Mouse (Mus musculus) lung, postnatal 0 days (tissue): ENCODE data around the gene Scml4. TPM values are rescaled to one million over a fixed set of nuclear protein-coding genes. Genes with fewer than 3 reads are reported as not detected.

Experiments
- ATAC-seq: fragments of 200-750 bp; cut with Nextera tagmentation; 2 replicates; pipeline ENCODE4 v1.8.0; 2017; ENCODE audit warnings: moderate library complexity
- DNase-seq: peaks from one replicate; pipeline ENCODE4 v3.0.0-alpha.2; 2016; ENCODE audit warnings: low spot score
- H3K27ac ChIP-seq: fragments of 300-500 bp; sonication (generic); 2 replicates; pipeline ENCODE4 v1.5.1; 2014; ENCODE audit warnings: antibody characterized with exemption, mild to moderate bottlenecking, low read length, mixed read lengths
- H3K27me3 ChIP-seq: fragments of 300-500 bp; sonication (generic); replicated peaks from 2 replicates; pipeline ENCODE4 v1.6.1; 2014; ENCODE audit warnings: low read length, mixed read lengths; ENCODE audit not compliant: insufficient read depth
- H3K36me3 ChIP-seq: fragments of 300-500 bp; sonication (generic); 2 replicates; pipeline ENCODE4 v1.6.1; 2014; ENCODE audit warnings: low read length, mixed read lengths; ENCODE audit not compliant: insufficient read depth
- H3K4me1 ChIP-seq: fragments of 300-500 bp; sonication (generic); 2 replicates; pipeline ENCODE4 v1.6.1; 2014; ENCODE audit warnings: antibody characterized with exemption, low read depth, low read length, mixed read lengths; ENCODE audit not compliant: insufficient read depth
- H3K4me2 ChIP-seq: fragments of 300-500 bp; sonication (generic); replicated peaks from 2 replicates; pipeline ENCODE4 v1.6.1; 2014; ENCODE audit warnings: low read depth, mild to moderate bottlenecking, low read length, moderate library complexity, mixed read lengths
- H3K4me3 ChIP-seq: fragments of 300-500 bp; sonication (generic); 2 replicates; pipeline ENCODE4 v1.5.1; 2014; ENCODE audit warnings: low read depth, low read length
- H3K9ac ChIP-seq: fragments of 300-500 bp; sonication (generic); replicated peaks from 2 replicates; pipeline ENCODE4 v1.6.1; 2014; ENCODE audit warnings: low read depth, mild to moderate bottlenecking
- H3K9me3 ChIP-seq: fragments of 300-500 bp; sonication (generic); 2 replicates; pipeline ENCODE4 v1.6.1; 2016; ENCODE audit warnings: low read length, mixed read lengths
- CTCF ChIP-seq: IDR thresholded peaks from 2 replicates; pipeline ENCODE4 v1.5.1; 2016; ENCODE audit warnings: antibody characterized with exemption, mild to moderate bottlenecking
- EP300 ChIP-seq: IDR thresholded peaks from 2 replicates; pipeline ENCODE4 v1.6.1; 2016; ENCODE audit warnings: antibody characterized with exemption, mild to moderate bottlenecking, control low read depth
- WGBS: fragments of 180-500 bp; shearing (Covaris S2); extraction: QIAGEN DNeasy Blood & Tissue Kit; methylation state at CpG from one replicate; pipeline ENCODE4 v1.1.7; 2014; 5-methylcytosine and 5-hydroxymethylcytosine counted together
- polyA plus RNA-seq: library from polyadenylated mRNA; unstranded; fragments of >200 nt; fragmentation: Nextera tagmentation; extraction: Ambion mirVana; gene quantifications from 2 replicates; pipeline ENCODE4 v1.2.1, GENCODE M21; 2015

Scml4 gene
- polyA plus RNA-seq, 1 experiment from 2014 or later, result 0.13 TPM

DNA sequence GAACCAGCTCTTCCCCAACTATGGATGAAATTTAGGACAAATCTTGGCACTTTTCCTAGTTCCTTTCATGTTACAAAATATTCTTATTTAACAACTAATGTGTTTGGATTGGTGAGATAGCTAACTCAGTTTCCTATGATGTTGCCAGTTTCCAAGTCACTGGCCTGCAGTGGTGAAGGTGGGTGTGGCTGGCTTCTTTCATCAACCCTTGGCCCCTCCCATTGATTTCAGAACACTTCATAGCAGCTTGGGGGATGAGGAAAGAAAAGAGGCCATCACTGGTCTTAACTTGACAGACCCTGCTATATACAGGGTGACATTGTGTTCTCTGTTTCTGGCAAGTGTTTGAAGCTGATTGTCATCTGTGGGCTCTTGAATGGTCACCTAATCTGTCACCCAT is 76.0 kb downstream of the Scml4 start:
- H3K27ac ChIP-seq, result no peak overlapping the region
- H3K27me3 ChIP-seq, result no peaks in the 10 kb centered on the region
- no peak overlapping the region for H3K4me3 ChIP-seq
- DNase-seq, result peak; percentile 51
- no peak overlapping the region for H3K4me2 ChIP-seq
- H3K9me3 ChIP-seq, result no peaks in the 10 kb centered on the region
- no peak for ATAC-seq
- no peaks in the 10 kb centered on the region for H3K4me1 ChIP-seq
- no peak overlapping the region for H3K9ac ChIP-seq
- TF ChIP-seq CTCF, result no peak
- no peaks in the 10 kb centered on the region for H3K36me3 ChIP-seq

GRCm38 (mm10) chr10:42938361-42938760 is 78.2 kb downstream of the Scml4 start:
- TF ChIP-seq CTCF (no peak), EP300 (no peak)
- DNase-seq, result no peak
- no peaks in the 10 kb centered on the region for H3K4me1 ChIP-seq
- H3K9me3 ChIP-seq, result no peaks in the 10 kb centered on the region
- 72% methylated on average over 4 of the region's 4 CpGs for WGBS
- no peaks in the 10 kb centered on the region for H3K36me3 ChIP-seq
- no peak overlapping the region for H3K9ac ChIP-seq
- H3K27me3 ChIP-seq, result no peaks in the 10 kb centered on the region
- no peak overlapping the region for H3K4me2 ChIP-seq
- H3K4me3 ChIP-seq, result no peak overlapping the region
- no peak for ATAC-seq
- no peak overlapping the region for H3K27ac ChIP-seq

- no peaks in the 10 kb centered on the region for H3K4me1 ChIP-seq
- no peak for TF ChIP-seq CTCF
- no peak overlapping the region for H3K9ac ChIP-seq
- WGBS, result 59% methylated on average over 7 of the region's 7 CpGs
- H3K36me3 ChIP-seq, result no peaks in the 10 kb centered on the region
- H3K9me3 ChIP-seq, result no peaks in the 10 kb centered on the region
- H3K4me2 ChIP-seq, result no peak overlapping the region
- ATAC-seq (no peak), DNase-seq (no peak)
- no peak overlapping the region for H3K27ac ChIP-seq
- H3K4me3 ChIP-seq, result no peak overlapping the region
- no peaks in the 10 kb centered on the region for H3K27me3 ChIP-seq
Observed at GRCm38 (mm10) chr10:42939691-42940090, 79.5 kb downstream of the Scml4 start.

DNA sequence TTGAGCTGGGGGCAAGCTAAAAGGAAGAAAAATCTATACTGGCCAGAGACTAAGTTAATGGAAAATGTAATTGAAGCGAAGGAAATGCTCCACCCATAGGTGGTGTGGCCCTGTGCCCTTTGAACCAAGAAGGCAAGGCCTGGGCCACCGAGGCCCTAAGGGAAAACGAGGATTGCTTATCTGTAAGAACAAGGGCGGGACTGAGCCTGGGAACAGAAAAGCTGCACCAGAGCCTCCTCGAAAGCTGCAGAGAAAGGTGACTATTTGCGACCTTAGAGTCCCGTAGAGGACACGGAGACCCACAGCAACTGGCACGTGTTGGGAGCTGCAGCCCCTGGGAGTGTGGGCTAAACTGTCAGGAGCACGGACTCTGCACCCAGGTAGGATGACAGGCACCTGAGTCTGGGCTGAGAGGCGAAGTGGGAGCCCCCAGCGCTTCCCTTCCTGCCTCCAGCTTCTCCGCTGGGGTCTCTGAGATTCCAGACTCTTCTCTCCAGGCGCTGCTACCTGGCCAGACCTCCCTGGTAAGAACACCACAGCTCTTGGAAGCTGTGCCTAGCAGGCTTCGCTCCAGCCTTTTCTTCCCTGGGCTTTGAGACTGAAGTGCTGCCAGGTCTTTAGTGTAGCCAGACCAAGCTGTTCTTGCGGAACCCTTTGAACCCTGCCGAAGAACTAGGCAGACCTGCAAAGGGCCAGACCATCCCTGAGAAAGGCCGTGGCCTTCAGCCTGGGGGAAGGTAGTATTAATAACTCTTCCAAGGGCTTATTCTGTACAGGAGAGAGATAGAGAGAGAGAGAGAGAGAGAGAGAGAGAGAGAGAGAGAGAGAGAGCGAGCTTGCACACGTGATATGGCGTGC is 80.3 kb downstream of the Scml4 start:
- Histone ChIP-seq H3K36me3 (no peaks in the 10 kb centered on the region), H3K4me1 (no peaks in the 10 kb centered on the region), H3K4me2 (no peak overlapping the region), H3K9me3 (no peaks in the 10 kb centered on the region), H3K4me3 (no peak overlapping the region), H3K9ac (no peak overlapping the region), H3K27me3 (no peaks in the 10 kb centered on the region), H3K27ac (no peak overlapping the region)
- 67% methylated on average over 21 of the region's 21 CpGs for WGBS
- ATAC-seq, result no peak
- DNase-seq, result no peak
- no peak for TF ChIP-seq CTCF
- TF ChIP-seq EP300, result no peak

- WGBS, result 84% methylated on average over 4 of the region's 4 CpGs
- Histone ChIP-seq H3K4me3 (no peak overlapping the region), H3K4me2 (no peak overlapping the region), H3K27ac (no peak overlapping the region), H3K9ac (no peak overlapping the region), H3K36me3 (no peaks in the 10 kb centered on the region), H3K9me3 (no peaks in the 10 kb centered on the region), H3K4me1 (no peaks in the 10 kb centered on the region), H3K27me3 (no peaks in the 10 kb centered on the region)
- DNase-seq, result no peak
- TF ChIP-seq EP300, result no peak
- no peak for TF ChIP-seq CTCF
- ATAC-seq, result no peak
Observed at GRCm38 (mm10) chr10:42941278-42941677, 81.1 kb downstream of the Scml4 start.

- DNase-seq (peak; percentile 63), ATAC-seq (no peak)
- H3K9ac ChIP-seq, result no peak overlapping the region
- WGBS, result 58% methylated on average over 14 of the region's 14 CpGs
- H3K9me3 ChIP-seq, result no peaks in the 10 kb centered on the region
- H3K27me3 ChIP-seq, result no peaks in the 10 kb centered on the region
- H3K36me3 ChIP-seq, result no peaks in the 10 kb centered on the region
- no peak overlapping the region for H3K4me3 ChIP-seq
- no peak overlapping the region for H3K4me2 ChIP-seq
- no peaks in the 10 kb centered on the region for H3K4me1 ChIP-seq
- no peak overlapping the region for H3K27ac ChIP-seq
- TF ChIP-seq EP300, result no peak
- TF ChIP-seq CTCF, result peak; percentile 66
Observed at GRCm38 (mm10) chr10:42941697-42942221, 81.6 kb downstream of the Scml4 start.
